Mouse (Mus musculus) B cell, adult 2 months (primary cell): ENCODE measurements at regions not wholly inside any gene's neighbourhood (a gene's known extent, or its start where the extent isn't known, plus 50 kb on each side); places are given as distances from the start of the nearest gene placed in this dataset.

Experiments
- DNase-seq, 2 experiments: peaks; one replicate each; pipeline ENCODE4 v3.0.0; 2022

DNA sequence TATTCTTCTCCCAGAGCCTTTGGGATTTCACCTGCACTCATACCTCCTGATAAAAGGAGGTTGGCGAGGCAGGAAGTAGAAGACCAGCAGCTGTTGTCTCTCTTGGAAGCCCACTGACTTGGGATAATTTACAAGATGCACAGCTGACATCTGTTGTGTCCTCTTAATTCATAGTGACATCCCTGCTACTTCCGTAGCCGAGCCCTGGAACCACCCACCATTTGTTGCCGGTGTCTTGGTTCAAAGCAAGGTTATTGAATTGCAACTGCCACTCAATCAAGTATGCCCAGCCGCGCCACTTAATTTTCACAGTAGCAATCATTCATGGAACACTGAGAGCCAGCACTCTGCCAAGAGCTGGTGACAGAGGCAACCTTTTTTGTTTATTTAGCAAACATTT, 151.8 kb upstream of the Masp1 start:
- DNase-seq, result no peak

DNA sequence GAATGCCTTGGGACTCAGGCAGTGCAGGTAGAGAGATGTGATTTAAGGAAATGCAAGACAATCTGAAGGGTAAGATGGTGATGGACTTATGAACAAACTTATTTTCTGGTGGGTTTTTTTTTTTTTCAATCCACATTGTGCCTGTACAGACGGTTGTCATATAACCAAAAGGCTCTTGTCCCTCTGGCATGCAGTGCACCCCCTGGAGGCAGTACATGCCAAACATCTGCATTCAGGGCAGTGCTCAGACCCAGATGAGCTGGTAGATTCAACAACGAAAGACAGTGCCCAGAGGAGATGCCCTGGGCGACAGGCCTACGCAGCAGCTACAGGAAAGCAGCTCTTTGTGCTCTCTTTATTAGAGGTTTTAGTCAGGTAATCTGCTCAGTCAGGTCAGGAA, 149.5 kb upstream of the Masp1 start:
- DNase-seq, result peak in 1 of 2 experiments; percentile 2

DNA sequence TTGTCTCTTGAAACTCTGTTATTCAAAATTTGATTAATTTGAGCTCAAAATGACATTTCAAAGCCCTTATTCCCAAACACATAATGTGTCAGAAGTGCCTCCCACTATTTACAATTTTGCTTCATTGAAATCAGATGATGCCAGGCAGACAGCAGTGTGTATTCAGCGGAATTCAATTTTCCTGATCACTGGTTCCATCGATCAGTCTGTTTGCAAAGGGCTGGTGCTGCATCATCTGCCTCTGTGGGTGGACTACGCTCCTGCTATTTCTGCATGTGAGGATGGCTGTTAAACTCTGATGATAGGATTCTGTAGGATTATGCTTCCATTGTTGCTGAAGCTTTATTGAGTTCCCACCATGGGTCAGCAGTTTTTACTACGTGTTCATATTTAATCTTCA, 149.0 kb upstream of the Masp1 start:
- DNase-seq, result no peak
